Mouse (Mus musculus) MEL (cell line): ENCODE results near the gene Tmc1. TPM values are rescaled to one million over a fixed set of nuclear protein-coding genes. Genes with fewer than 3 reads are reported as not detected.

Experiments used
- DNase-seq: peaks from one replicate; pipeline ENCODE4 v3.0.0; 2011; ENCODE audit warnings: low read depth, low spot score
- H3K27ac ChIP-seq: 2 replicates; pipeline ENCODE4 v1.5.1; 2012; ENCODE audit warnings: low read depth, mild to moderate bottlenecking, control low read depth, low read length, moderate library complexity; ENCODE audit not compliant: control insufficient read depth
- H3K27me3 ChIP-seq, 2 experiments: fragments of 150-350 bp in 1 of 2; sonication (generic) in 1 of 2; 2 replicates each; pipeline ENCODE4 v1.6.1; 2012; ENCODE audit warnings: low read length in 2 of 2, mild to moderate bottlenecking in 2 of 2, improper control_type of control experiment in 1 of 2, moderate library complexity in 1 of 2; ENCODE audit not compliant: insufficient read depth in 2 of 2, control insufficient read depth in 1 of 2
- H3K36me3 ChIP-seq, 2 experiments: 2 replicates each; pipeline ENCODE4 v1.6.1; 2012 to 2014; ENCODE audit warnings: low read length in 2 of 2, improper control_type of control experiment in 1 of 2, inconsistent platforms in 1 of 2, mild to moderate bottlenecking in 1 of 2; ENCODE audit not compliant: insufficient read depth in 2 of 2, control insufficient read depth in 1 of 2
- H3K4me1 ChIP-seq, 2 experiments: fragments of 150-350 bp in 1 of 2; sonication (generic) in 1 of 2; 2 replicates each; pipeline ENCODE4 v1.6.1; 2012; ENCODE audit warnings: low read length in 2 of 2, improper control_type of control experiment in 1 of 2, mild to moderate bottlenecking in 1 of 2; ENCODE audit not compliant: insufficient read depth in 2 of 2, control insufficient read depth in 1 of 2
- H3K4me3 ChIP-seq, 2 experiments: fragments of 150-350 bp in 1 of 2; sonication (generic) in 1 of 2; 2 replicates each; pipeline ENCODE4 v1.5.1; 2012; ENCODE audit warnings: low read depth in 2 of 2, low read length in 2 of 2, mild to moderate bottlenecking in 2 of 2, moderate library complexity in 2 of 2, control low read depth in 1 of 2, improper control_type of control experiment in 1 of 2; ENCODE audit not compliant: control insufficient read depth in 1 of 2, insufficient read depth in 1 of 2
- H3K79me2 ChIP-seq: 2 replicates; pipeline ENCODE4 v1.6.1; 2012; ENCODE audit warnings: mild to moderate bottlenecking, low read length, moderate library complexity; ENCODE audit not compliant: control insufficient read depth, poor library complexity, insufficient read depth
- H3K9ac ChIP-seq: 2 replicates; pipeline ENCODE4 v1.6.1; 2012; ENCODE audit warnings: low read depth, mild to moderate bottlenecking, control low read depth, low read length, moderate library complexity; ENCODE audit not compliant: control insufficient read depth, poor library complexity, severe bottlenecking
- H3K9me3 ChIP-seq: fragments of 150-350 bp; sonication (generic); replicated peaks from 2 replicates; pipeline ENCODE4 v1.6.1; 2012; ENCODE audit warnings: mild to moderate bottlenecking, low read length, improper control_type of control experiment, moderate library complexity; ENCODE audit not compliant: insufficient read depth
- BHLHE40 ChIP-seq: IDR thresholded peaks from 2 replicates; pipeline ENCODE4 v1.6.1; 2012; ENCODE audit warnings: low read depth, mild to moderate bottlenecking, inconsistent platforms, low read length, improper control_type of control experiment, borderline replicate concordance
- CHD1 ChIP-seq: IDR thresholded peaks from 2 replicates; pipeline ENCODE4 v1.6.1; 2012; ENCODE audit warnings: low read depth, mild to moderate bottlenecking, inconsistent platforms, low read length, improper control_type of control experiment
- CTCF ChIP-seq, 3 experiments: IDR thresholded peaks in 2 of 3; conservative IDR thresholded peaks in 1 of 3; 2 replicates each; pipeline ENCODE4 v1.5.1; 2011 to 2012; ENCODE audit warnings: low read length in 3 of 3, low read depth in 2 of 3, mild to moderate bottlenecking in 2 of 3, improper control_type of control experiment in 1 of 3, inconsistent platforms in 1 of 3, mixed read lengths in 1 of 3, moderate library complexity in 1 of 3; ENCODE audit not compliant: control insufficient read depth in 1 of 3, insufficient read depth in 1 of 3, poor library complexity in 1 of 3, severe bottlenecking in 1 of 3
- E2F4 ChIP-seq: IDR thresholded peaks from 2 replicates; pipeline ENCODE4 v1.6.1; 2011; ENCODE audit warnings: low read depth, low read length, improper control_type of control experiment, borderline replicate concordance
- ELF1 ChIP-seq: IDR thresholded peaks from 2 replicates; pipeline ENCODE4 v1.6.1; 2014; ENCODE audit warnings: low read depth, mild to moderate bottlenecking, inconsistent platforms, low read length, improper control_type of control experiment, moderate library complexity
- EP300 ChIP-seq, 2 experiments: IDR thresholded peaks; 2 replicates each; pipeline ENCODE4 v1.6.1; 2011; ENCODE audit warnings: improper control_type of control experiment in 2 of 2, low read length in 2 of 2, low read depth in 1 of 2, mild to moderate bottlenecking in 1 of 2
- GATA1 ChIP-seq: IDR thresholded peaks from 2 replicates; pipeline ENCODE4 v1.6.1; 2011; ENCODE audit warnings: low read depth, low read length, improper control_type of control experiment
- JUND ChIP-seq: IDR thresholded peaks from 2 replicates; pipeline ENCODE4 v1.6.1; 2011; ENCODE audit warnings: low read depth, mild to moderate bottlenecking, improper control_type of control experiment, low read length
- KAT2A ChIP-seq: conservative IDR thresholded peaks from 2 replicates; pipeline ENCODE4 v1.6.1; 2012; ENCODE audit warnings: low read depth, low read length, improper control_type of control experiment, inconsistent platforms
- MAX ChIP-seq: IDR thresholded peaks from 2 replicates; pipeline ENCODE4 v1.6.1; 2011; ENCODE audit warnings: low read length, improper control_type of control experiment
- MAZ ChIP-seq: IDR thresholded peaks from 2 replicates; pipeline ENCODE4 v1.6.1; 2012; ENCODE audit warnings: low read depth, mild to moderate bottlenecking, inconsistent platforms, low read length, improper control_type of control experiment
- MEF2A ChIP-seq: IDR thresholded peaks from 2 replicates; pipeline ENCODE4 v1.6.1; 2014; ENCODE audit warnings: low read depth, mild to moderate bottlenecking, inconsistent platforms, low read length, improper control_type of control experiment; ENCODE audit not compliant: poor library complexity, insufficient replicate concordance, severe bottlenecking; ENCODE audit errors: extremely low read depth
- MXI1 ChIP-seq: IDR thresholded peaks from 2 replicates; pipeline ENCODE4 v1.6.1; 2011; ENCODE audit warnings: mild to moderate bottlenecking, low read depth, low read length, improper control_type of control experiment
- MYB ChIP-seq: IDR thresholded peaks from 2 replicates; pipeline ENCODE4 v1.6.1; 2011; ENCODE audit warnings: mild to moderate bottlenecking, low read depth, low read length, improper control_type of control experiment
- MYC ChIP-seq: IDR thresholded peaks from 2 replicates; pipeline ENCODE4 v1.6.1; 2011; ENCODE audit warnings: low read depth, mild to moderate bottlenecking, low read length, improper control_type of control experiment, moderate library complexity
- NELFE ChIP-seq: IDR thresholded peaks from 2 replicates; pipeline ENCODE4 v1.6.1; 2011; ENCODE audit warnings: low read depth, low read length, improper control_type of control experiment
- POLR2AphosphoS2 ChIP-seq: IDR thresholded peaks from 2 replicates; pipeline ENCODE4 v1.6.1; 2011; ENCODE audit warnings: low read length, improper control_type of control experiment
- RAD21 ChIP-seq: IDR thresholded peaks from 2 replicates; pipeline ENCODE4 v1.6.1; 2011; ENCODE audit warnings: mild to moderate bottlenecking, low read depth, low read length, improper control_type of control experiment
- SMC3 ChIP-seq: IDR thresholded peaks from 2 replicates; pipeline ENCODE4 v1.6.1; 2011; ENCODE audit warnings: low read depth, low read length, improper control_type of control experiment
- TCF12 ChIP-seq: IDR thresholded peaks from 2 replicates; pipeline ENCODE4 v1.6.1; 2014; ENCODE audit warnings: low read depth, mild to moderate bottlenecking, inconsistent platforms, low read length, improper control_type of control experiment, moderate library complexity
- UBTF ChIP-seq: IDR thresholded peaks from 2 replicates; pipeline ENCODE4 v1.6.1; 2012; ENCODE audit warnings: low read depth, mild to moderate bottlenecking, inconsistent platforms, low read length, improper control_type of control experiment, moderate library complexity, borderline replicate concordance; ENCODE audit not compliant: insufficient read depth
- USF1 ChIP-seq: IDR thresholded peaks from 2 replicates; pipeline ENCODE4 v1.6.1; 2014; ENCODE audit warnings: low read depth, mild to moderate bottlenecking, inconsistent platforms, low read length, improper control_type of control experiment, moderate library complexity
- ZC3H11A ChIP-seq: IDR thresholded peaks from 2 replicates; pipeline ENCODE4 v1.6.1; 2012; ENCODE audit warnings: low read depth, mild to moderate bottlenecking, inconsistent platforms, low read length, improper control_type of control experiment
- ZKSCAN1 ChIP-seq: IDR thresholded peaks from 2 replicates; pipeline ENCODE4 v1.6.1; 2012; ENCODE audit warnings: low read depth, mild to moderate bottlenecking, inconsistent platforms, low read length, improper control_type of control experiment, moderate library complexity
- ZMIZ1 ChIP-seq: IDR thresholded peaks from 2 replicates; pipeline ENCODE4 v1.6.1; 2012; ENCODE audit warnings: low read depth, mild to moderate bottlenecking, inconsistent platforms, low read length, improper control_type of control experiment, moderate library complexity
- ZNF384 ChIP-seq: IDR thresholded peaks from 2 replicates; pipeline ENCODE4 v1.6.1; 2012; ENCODE audit warnings: low read depth, mild to moderate bottlenecking, inconsistent platforms, low read length, improper control_type of control experiment
- polyA plus RNA-seq, 2 experiments: library from polyadenylated mRNA; stranded (reverse) in 1 of 2; unstranded in 1 of 2; fragments of >175 nt in 1 of 2; fragments of >200 nt in 1 of 2; gene quantifications; 2 replicates each; pipeline versions ENCODE4 v1.2.1 to v1.2.4; 2012; ENCODE audit warnings: low replicate concordance in 2 of 2, low read depth in 1 of 2; ENCODE audit not compliant: insufficient read length in 2 of 2, insufficient read depth in 1 of 2, missing spikeins in 1 of 2
- total RNA-seq: library from RNA; depleted of rRNA; stranded (reverse); fragments of 300-350 nt; gene quantifications from 2 replicates; pipeline ENCODE4 v1.2.3, GENCODE M21; 2012

Gene Tmc1
- total and polyA plus RNA-seq, 3 experiments, result not detected

DNA sequence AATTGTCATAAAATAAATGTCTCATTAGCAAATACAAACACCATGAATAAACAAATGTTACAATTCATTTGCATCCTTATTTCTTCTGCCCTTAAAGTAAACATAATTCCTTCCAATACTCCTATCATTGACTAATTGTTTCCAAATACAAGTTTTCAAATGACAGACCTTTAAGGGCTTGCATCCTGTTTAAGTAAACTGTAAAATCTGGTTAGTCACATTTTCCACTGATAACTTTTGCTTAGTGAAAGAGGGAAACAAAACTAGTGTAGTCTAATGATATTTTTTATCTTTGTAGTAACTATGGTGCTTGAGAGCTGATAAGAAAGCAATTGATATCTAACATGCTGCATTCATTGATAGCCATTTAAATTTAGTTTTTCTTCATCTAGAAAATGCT is 154.5 kb downstream of the Tmc1 start:
- Histone ChIP-seq H3K79me2 (no peaks in the 10 kb centered on the region), H3K9ac (no peak overlapping the region), H3K27ac (no peak overlapping the region), H3K4me1 (no peaks in the 10 kb centered on the region), H3K27me3 (no peaks in the 10 kb centered on the region; a peak in 1 of 4 replicates), H3K4me3 (no peak overlapping the region), H3K36me3 (no peaks in the 10 kb centered on the region), H3K9me3 (no peaks in the 10 kb centered on the region)
- TF ChIP-seq MEF2A (no peak), MAZ (no peak), EP300 (IDR thresholded peaks at IDR 0.05; ENCODE audit: low read depth in 1 of 2, low read length in 2 of 2) (peak in 1 of 2 experiments; percentile 39; a peak in 1 of 4 replicates), POLR2AphosphoS2 (no peak), SMC3 (no peak), MYC (no peak), GATA1 (no peak), ZMIZ1 (no peak), MXI1 (no peak), ZKSCAN1 (no peak), JUND (no peak), E2F4 (no peak), NELFE (no peak), KAT2A (no peak), CHD1 (no peak), TCF12 (peak; percentile 49; the same call in 1 of the 2 replicates), UBTF (no peak)
- no peak for DNase-seq

DNA sequence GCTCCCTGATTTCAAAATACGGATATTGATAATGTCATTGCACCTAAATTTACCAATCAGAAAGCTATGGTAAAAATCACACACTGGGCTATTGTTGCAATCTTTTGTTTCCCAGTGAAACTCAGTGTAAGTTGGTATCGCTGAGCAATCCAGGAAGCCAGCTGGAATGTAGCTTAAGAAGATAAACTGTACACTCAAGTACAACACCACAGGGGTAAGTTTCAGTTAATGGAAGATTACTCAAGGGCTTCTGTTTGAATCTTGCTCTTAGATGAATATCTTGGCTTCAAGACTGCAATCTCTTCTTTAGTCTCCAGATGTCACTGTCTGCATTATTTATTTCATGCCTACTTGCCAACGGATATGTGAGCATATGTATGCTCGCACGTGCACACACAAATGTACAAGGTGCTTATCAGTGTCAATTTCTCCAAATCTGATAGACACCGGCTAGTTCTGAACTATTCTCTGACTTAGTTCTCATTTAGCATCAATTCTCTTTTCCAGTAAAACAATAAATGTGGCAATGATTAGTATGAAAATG is 156.4 kb downstream of the Tmc1 start:
- no peak overlapping the region for H3K27ac ChIP-seq
- TF ChIP-seq GATA1 (0 out of 2 replicates have a peak, but pooled peaks have one; percentile 20), CTCF (IDR thresholded peaks at IDR 0.05 in 2 of 3, conservative IDR thresholded peaks at IDR 0.05 in 1 of 3; ENCODE audit: control insufficient read depth in 1 of 3, insufficient read depth in 1 of 3, low read depth in 2 of 3, low read length in 3 of 3, poor library complexity in 1 of 3, severe bottlenecking in 1 of 3) (peak in 2 of 3 experiments; percentile 24 to 68; a peak in 3 of 6 replicates), ZNF384 (no peak), MAX (peak; percentile 68), RAD21 (peak; percentile 84), SMC3 (peak; percentile 72), ZC3H11A (peak; percentile 66), JUND (no peak), MYB (no peak), ELF1 (no peak), MXI1 (peak; percentile 64; the same call in 1 of the 2 replicates), UBTF (no peak), MYC (peak; percentile 57; the same call in 1 of the 2 replicates), USF1 (no peak), BHLHE40 (peak; percentile 96)
- H3K79me2 ChIP-seq, result no peaks in the 10 kb centered on the region
- no peak overlapping the region for H3K4me3 ChIP-seq
- peak; percentile 41 for DNase-seq
- H3K9ac ChIP-seq, result no peak overlapping the region
- no peaks in the 10 kb centered on the region for H3K4me1 ChIP-seq
- H3K27me3 ChIP-seq, result no peaks in the 10 kb centered on the region; a peak in 1 of 4 replicates
- no peaks in the 10 kb centered on the region for H3K36me3 ChIP-seq
- H3K9me3 ChIP-seq, result no peaks in the 10 kb centered on the region
